Mouse (Mus musculus) erythroblast, embryonic 14.5 days (primary cell): ENCODE data around the gene Gpsm2.

Source experiments
- GATA1 ChIP-seq: IDR thresholded peaks from 2 replicates; pipeline ENCODE4 v1.6.1; 2012; ENCODE audit warnings: low read length, inconsistent platforms, mixed read lengths
- TAL1 ChIP-seq: IDR thresholded peaks from 3 replicates; pipeline ENCODE4 v1.6.1; 2012; ENCODE audit warnings: low read length, inconsistent platforms, mixed read lengths

GRCm38 (mm10) chr3:108689979-108690378 lies 32.1 kb downstream of the Gpsm2 start:
- TF ChIP-seq GATA1 (no peak), TAL1 (no peak)
